Mouse (Mus musculus): ENCODE data around the gene Scube1.

DNA sequence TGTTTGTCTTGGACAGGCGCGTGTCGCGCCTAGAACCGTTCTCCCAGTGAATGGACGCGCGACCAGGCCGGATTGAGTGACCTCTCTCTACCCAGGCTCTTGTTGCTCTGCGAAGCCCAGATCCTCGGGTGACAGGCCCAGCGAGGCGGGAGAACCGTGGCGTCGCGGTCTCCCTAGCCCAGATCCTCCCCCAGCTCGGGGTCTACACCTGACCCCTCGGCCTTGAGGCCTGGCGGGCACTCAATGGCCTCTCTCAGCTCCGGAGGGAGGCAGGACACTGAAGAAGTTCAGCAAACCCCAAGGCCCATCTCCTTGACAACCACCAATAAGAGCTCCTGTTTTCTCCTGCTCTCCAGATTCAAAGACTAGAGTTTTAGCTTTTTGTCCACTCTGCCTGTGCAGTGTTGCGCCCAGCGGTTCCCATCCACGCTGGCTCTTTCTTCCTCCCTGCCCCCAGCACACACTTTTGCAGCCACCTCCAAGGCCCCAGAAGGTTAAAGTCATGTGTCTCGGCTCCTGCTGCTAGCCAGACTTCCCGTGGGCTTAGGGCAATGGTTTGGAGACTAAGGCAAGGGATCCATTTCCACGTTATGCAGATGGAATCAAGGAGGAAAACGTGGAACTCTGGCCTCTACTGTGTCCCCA is 857 bp upstream of the Scube1 start:
- TF ChIP-seq CTCF (conservative IDR thresholded peaks at IDR 0.05; ENCODE audit: insufficient read depth, insufficient read length, low read depth, low read length) (no peak), POLR2A (IDR thresholded peaks at IDR 0.05; ENCODE audit: low read depth, low read length) (no peak)

Data from kidney, adult 2 months (tissue).